8 mouse cellular contexts compared by ENCODE assay signal in genomic region chr5:33854019-33854418, GRCm38 (mm10). TPM values are rescaled to one million over a fixed set of nuclear protein-coding genes. Genes with fewer than 3 reads are reported as not detected.
DNase-seq lines count a peak whose midpoint lies in the region.

No protein-coding gene starts in this region.

- DNase-seq in adrenal gland, adult 2 months, result peak; percentile 33
- DNase-seq in adrenal gland, postnatal 14 days, result no peak
- peak; percentile 5 to 8 for DNase-seq in kidney, adult 8-10 months
- DNase-seq in kidney, postnatal 10 days, result no peak
- DNase-seq in thymus, postnatal 25 days, result peak; percentile 23
- DNase-seq in thymus, postnatal 10 days (ENCODE audit: low spot score in 2 of 2), result no peak
- DNase-seq in spleen, adult 12 weeks (ENCODE audit: low spot score), result no peak
- DNase-seq in left cerebral cortex, adult 18-20 months (ENCODE audit: low spot score in 2 of 2), result no peak

RNA-seq across cellular contexts. Expression of gene Nsd2, which starts 33.5 kb away (rescaled TPM):
- total RNA-seq in adrenal gland, adult 2 months (2021), result 10 to 100 TPM; 32.8 to 37.4 TPM
- 3.4 and 3.9 TPM in 2 replicates for polyA plus RNA-seq in adrenal gland, adult 2 months (2012; rRNA removed)
- total RNA-seq in adrenal gland, postnatal 14 days (2021), result 52.4 and 55.2 TPM in 2 replicates
- 100 to 1,000 TPM; 153 to 164 TPM for total RNA-seq in left cerebral cortex, adult 18-20 months (2021)

Comparison
In these comparisons a context has a peak if more than half of its experiments do, and no peak if none do; other contexts are left out.
1. DNase-seq: peak in adrenal gland, adult 2 months (single experiment), kidney, adult 8-10 months (2 of 2) and thymus, postnatal 25 days (single experiment); none in adrenal gland, postnatal 14 days (single experiment), kidney, postnatal 10 days (single experiment), thymus, postnatal 10 days (0 of 2), spleen, adult 12 weeks (single experiment) and left cerebral cortex, adult 18-20 months (0 of 2).